Mouse (Mus musculus): ENCODE measurements around the gene Ntm. TPM values are rescaled to one million over a fixed set of nuclear protein-coding genes. Genes with fewer than 3 reads are reported as not detected.

Gene Ntm
- polyA plus RNA-seq, 1 experiment from 2014 or later, result 14.3 TPM

DNA sequence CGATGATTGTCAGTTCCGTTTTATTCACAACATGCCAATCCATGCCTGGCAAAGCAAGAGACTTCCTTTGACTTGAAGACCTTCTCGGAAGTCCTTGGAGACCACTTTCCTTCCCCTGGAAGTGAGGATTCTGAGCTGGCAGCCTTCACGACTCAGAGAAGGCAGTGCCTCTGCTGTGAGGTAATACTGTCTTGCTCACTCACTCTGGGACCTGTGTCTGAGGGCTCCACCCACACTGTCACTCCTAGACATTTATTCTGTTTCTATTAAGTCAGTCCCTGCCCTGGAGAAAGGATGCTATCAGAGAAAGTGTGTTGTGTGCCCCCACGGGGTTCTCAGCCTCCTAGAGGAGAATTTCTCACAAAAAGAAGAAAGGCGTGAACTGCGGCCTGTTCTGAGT is 183.2 kb downstream of the Ntm start:
- Histone ChIP-seq H3K9me3 (ENCODE audit: control insufficient read depth, low read length) (no peaks in the 10 kb centered on the region), H3K9ac (ENCODE audit: low read length) (no peak overlapping the region), H3K4me1 (replicated peaks; ENCODE audit: control insufficient read depth, insufficient read depth, low read length) (no peaks in the 10 kb centered on the region), H3K27ac (ENCODE audit: low read depth, low read length) (no peak overlapping the region), H3K27me3 (ENCODE audit: control insufficient read depth, insufficient read depth, low read length) (no peaks in the 10 kb centered on the region), H3K36me3 (ENCODE audit: control insufficient read depth, insufficient read depth, low read length) (no peaks in the 10 kb centered on the region), H3K4me3 (ENCODE audit: low read depth, low read length) (no peak overlapping the region), H3K4me2 (ENCODE audit: low read depth, low read length, severe bottlenecking) (no peak overlapping the region)
- ATAC-seq (replicated peaks; ENCODE audit: low FRiP score), result no peak
- no peak for DNase-seq (ENCODE audit: low spot score)
- 88% methylated on average over 7 of the region's 7 CpGs for WGBS

DNA sequence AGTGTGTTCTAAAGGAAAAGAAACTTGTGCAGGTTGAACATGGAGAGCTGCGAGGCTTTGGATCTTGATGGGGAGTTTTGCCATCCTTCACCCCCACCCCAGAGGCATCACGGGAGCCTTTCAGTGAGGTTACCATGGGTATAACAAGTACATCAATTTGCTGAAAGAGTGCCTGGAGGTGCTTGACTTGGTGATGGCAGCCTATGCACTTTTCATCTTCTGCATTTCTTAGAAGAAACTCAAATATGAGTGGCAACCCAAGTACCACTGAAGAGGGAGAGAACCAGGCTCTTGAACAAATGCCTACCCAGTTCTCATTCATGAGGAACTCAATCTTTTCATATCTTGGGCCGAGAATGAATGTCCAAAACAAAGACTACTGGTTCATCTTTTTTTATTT is 186.0 kb downstream of the Ntm start:
- no peak overlapping the region for H3K4me2 ChIP-seq (ENCODE audit: low read depth, low read length, severe bottlenecking)
- DNase-seq (ENCODE audit: low spot score) (no peak), ATAC-seq (replicated peaks; ENCODE audit: low FRiP score) (no peak)
- no peak overlapping the region for H3K4me3 ChIP-seq (ENCODE audit: low read depth, low read length)
- H3K27me3 ChIP-seq (ENCODE audit: control insufficient read depth, insufficient read depth, low read length), result no peaks in the 10 kb centered on the region
- H3K36me3 ChIP-seq (ENCODE audit: control insufficient read depth, insufficient read depth, low read length), result no peaks in the 10 kb centered on the region
- H3K4me1 ChIP-seq (replicated peaks; ENCODE audit: control insufficient read depth, insufficient read depth, low read length), result no peaks in the 10 kb centered on the region
- no peaks in the 10 kb centered on the region for H3K9me3 ChIP-seq (ENCODE audit: control insufficient read depth, low read length)
- WGBS, result 89% methylated on average over 3 of the region's 3 CpGs
- no peak overlapping the region for H3K9ac ChIP-seq (ENCODE audit: low read length)
- H3K27ac ChIP-seq (ENCODE audit: low read depth, low read length), result no peak overlapping the region

DNA sequence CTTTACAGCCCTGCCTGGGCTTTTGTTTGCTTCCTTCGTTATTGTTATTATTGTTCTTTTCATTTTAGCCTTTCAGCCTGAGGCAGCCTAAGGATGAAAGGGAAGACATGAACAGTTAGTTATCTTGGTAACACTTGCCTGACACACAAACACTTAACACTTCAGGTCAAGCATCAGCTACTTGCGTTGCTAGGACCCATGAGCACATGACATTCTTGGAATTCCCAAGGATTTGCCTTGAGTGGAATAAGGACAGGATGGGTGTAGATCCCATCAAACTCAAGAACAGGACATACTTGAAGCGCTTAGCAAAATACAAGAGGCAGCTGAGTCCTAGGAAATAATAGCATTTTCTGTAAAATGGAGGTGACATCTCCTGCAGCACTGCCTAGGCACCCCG is 186.4 kb downstream of the Ntm start:
- no peak for DNase-seq (ENCODE audit: low spot score)
- no peak overlapping the region for H3K9ac ChIP-seq (ENCODE audit: low read length)
- H3K4me2 ChIP-seq (ENCODE audit: low read depth, low read length, severe bottlenecking), result no peak overlapping the region
- 73% methylated on average over 4 of the region's 4 CpGs for WGBS
- H3K27me3 ChIP-seq (ENCODE audit: control insufficient read depth, insufficient read depth, low read length), result no peaks in the 10 kb centered on the region
- ATAC-seq (replicated peaks; ENCODE audit: low FRiP score), result no peak
- H3K4me1 ChIP-seq (replicated peaks; ENCODE audit: control insufficient read depth, insufficient read depth, low read length), result no peaks in the 10 kb centered on the region
- no peaks in the 10 kb centered on the region for H3K36me3 ChIP-seq (ENCODE audit: control insufficient read depth, insufficient read depth, low read length)
- H3K9me3 ChIP-seq (ENCODE audit: control insufficient read depth, low read length), result no peaks in the 10 kb centered on the region
- no peak overlapping the region for H3K4me3 ChIP-seq (ENCODE audit: low read depth, low read length)
- H3K27ac ChIP-seq (ENCODE audit: low read depth, low read length), result no peak overlapping the region

DNA sequence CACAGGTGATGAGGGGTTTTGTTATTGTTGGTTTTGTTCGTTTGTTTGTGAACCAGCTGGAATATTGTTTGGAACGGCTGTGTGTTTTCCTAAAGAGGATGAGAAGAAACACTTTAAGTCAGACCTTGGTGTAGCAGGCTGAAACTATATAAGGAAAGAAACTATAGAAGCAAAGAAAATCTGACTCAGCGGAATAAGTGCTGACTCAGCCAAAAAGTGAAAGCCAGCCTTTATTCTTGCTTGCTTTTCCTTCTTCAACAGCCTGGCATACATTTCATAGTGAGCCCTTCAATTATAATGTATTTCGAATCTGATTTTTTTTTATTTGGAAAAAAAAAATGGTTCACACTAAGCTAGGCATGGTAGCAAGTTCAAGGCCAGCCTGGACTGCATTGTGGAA is 186.9 kb downstream of the Ntm start:
- no peak for DNase-seq (ENCODE audit: low spot score)
- 86% methylated on average over 4 of the region's 4 CpGs for WGBS
- no peak overlapping the region for H3K4me2 ChIP-seq (ENCODE audit: low read depth, low read length, severe bottlenecking)
- no peaks in the 10 kb centered on the region for H3K36me3 ChIP-seq (ENCODE audit: control insufficient read depth, insufficient read depth, low read length)
- no peak overlapping the region for H3K9ac ChIP-seq (ENCODE audit: low read length)
- no peaks in the 10 kb centered on the region for H3K4me1 ChIP-seq (replicated peaks; ENCODE audit: control insufficient read depth, insufficient read depth, low read length)
- H3K27ac ChIP-seq (ENCODE audit: low read depth, low read length), result no peak overlapping the region
- H3K9me3 ChIP-seq (ENCODE audit: control insufficient read depth, low read length), result no peaks in the 10 kb centered on the region
- no peak for ATAC-seq (replicated peaks; ENCODE audit: low FRiP score)
- H3K4me3 ChIP-seq (ENCODE audit: low read depth, low read length), result no peak overlapping the region
- no peaks in the 10 kb centered on the region for H3K27me3 ChIP-seq (ENCODE audit: control insufficient read depth, insufficient read depth, low read length)

DNA sequence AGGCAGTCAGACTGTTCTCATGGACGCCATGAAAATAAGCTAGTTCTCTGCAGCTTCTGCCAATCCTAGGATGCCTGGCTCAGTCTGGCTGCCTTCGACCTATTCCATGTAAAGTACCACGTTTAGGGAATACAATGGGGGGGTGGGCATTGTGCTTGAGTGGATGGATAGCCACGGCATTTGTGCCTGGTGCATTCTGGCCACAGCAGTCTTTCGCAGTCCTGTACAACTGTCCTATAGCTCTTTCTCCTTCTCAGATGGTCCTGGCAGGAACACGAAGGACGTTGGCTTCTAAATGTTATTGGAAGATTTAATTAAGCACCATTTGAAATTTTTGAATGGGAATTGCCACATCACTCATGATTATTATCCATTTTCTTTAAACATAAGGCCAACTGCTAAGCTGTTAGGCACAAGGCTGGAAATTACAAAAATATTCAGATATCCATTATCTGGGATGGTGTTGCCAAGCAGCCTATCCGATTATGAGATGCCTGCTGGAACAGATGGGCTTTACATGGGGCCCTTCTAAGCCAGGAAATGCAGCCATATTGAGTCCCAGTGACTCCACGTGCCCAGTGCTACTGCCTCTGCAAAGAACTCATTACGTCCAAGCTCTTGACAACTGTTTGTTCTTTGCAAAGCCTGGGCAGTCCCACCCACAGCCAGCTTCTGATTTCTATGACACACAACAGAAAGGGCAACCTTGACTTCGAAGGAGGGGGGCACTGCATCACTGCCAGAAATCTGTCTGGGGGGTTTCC is 190.1 kb downstream of the Ntm start:
- DNase-seq (ENCODE audit: low spot score) (no peak), ATAC-seq (replicated peaks; ENCODE audit: low FRiP score) (no peak)
- 75% methylated on average over 11 of the region's 11 CpGs for WGBS
- no peak overlapping the region for H3K9ac ChIP-seq (ENCODE audit: low read length)
- no peaks in the 10 kb centered on the region for H3K36me3 ChIP-seq (ENCODE audit: control insufficient read depth, insufficient read depth, low read length)
- no peak overlapping the region for H3K4me3 ChIP-seq (ENCODE audit: low read depth, low read length)
- H3K27ac ChIP-seq (ENCODE audit: low read depth, low read length), result no peak overlapping the region
- H3K4me1 ChIP-seq (replicated peaks; ENCODE audit: control insufficient read depth, insufficient read depth, low read length), result no peaks in the 10 kb centered on the region
- no peaks in the 10 kb centered on the region for H3K27me3 ChIP-seq (ENCODE audit: control insufficient read depth, insufficient read depth, low read length)
- H3K4me2 ChIP-seq (ENCODE audit: low read depth, low read length, severe bottlenecking), result no peak overlapping the region
- H3K9me3 ChIP-seq (ENCODE audit: control insufficient read depth, low read length), result no peaks in the 10 kb centered on the region

DNA sequence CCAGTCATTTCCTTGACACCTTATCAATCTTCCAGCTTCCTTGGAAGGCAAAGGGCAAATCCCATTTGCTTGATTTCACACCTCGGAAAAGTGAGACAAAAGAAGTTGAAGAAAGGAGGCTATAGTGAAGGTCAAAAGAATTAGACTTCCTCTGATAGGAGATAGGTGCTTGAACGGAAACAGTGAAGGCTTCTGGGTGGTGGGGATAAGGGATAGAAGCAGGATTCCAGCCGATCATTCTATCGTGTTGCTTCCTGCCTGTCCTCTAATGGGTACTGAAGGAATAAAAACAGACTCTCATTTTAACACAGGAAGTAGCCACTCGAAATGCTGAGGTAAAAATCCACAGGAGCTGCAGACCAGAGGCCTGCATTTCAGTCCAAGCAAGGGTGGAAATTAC is 191.1 kb downstream of the Ntm start:
- DNase-seq (ENCODE audit: low spot score), result no peak
- WGBS, result 58% methylated on average over 5 of the region's 5 CpGs
- Histone ChIP-seq H3K4me1 (replicated peaks; ENCODE audit: control insufficient read depth, insufficient read depth, low read length) (no peaks in the 10 kb centered on the region), H3K36me3 (ENCODE audit: control insufficient read depth, insufficient read depth, low read length) (no peaks in the 10 kb centered on the region), H3K27ac (ENCODE audit: low read depth, low read length) (no peak overlapping the region), H3K27me3 (ENCODE audit: control insufficient read depth, insufficient read depth, low read length) (no peaks in the 10 kb centered on the region), H3K4me3 (ENCODE audit: low read depth, low read length) (no peak overlapping the region), H3K9me3 (ENCODE audit: control insufficient read depth, low read length) (no peaks in the 10 kb centered on the region), H3K9ac (ENCODE audit: low read length) (no peak overlapping the region), H3K4me2 (ENCODE audit: low read depth, low read length, severe bottlenecking) (no peak overlapping the region)
- no peak for ATAC-seq (replicated peaks; ENCODE audit: low FRiP score)

DNA sequence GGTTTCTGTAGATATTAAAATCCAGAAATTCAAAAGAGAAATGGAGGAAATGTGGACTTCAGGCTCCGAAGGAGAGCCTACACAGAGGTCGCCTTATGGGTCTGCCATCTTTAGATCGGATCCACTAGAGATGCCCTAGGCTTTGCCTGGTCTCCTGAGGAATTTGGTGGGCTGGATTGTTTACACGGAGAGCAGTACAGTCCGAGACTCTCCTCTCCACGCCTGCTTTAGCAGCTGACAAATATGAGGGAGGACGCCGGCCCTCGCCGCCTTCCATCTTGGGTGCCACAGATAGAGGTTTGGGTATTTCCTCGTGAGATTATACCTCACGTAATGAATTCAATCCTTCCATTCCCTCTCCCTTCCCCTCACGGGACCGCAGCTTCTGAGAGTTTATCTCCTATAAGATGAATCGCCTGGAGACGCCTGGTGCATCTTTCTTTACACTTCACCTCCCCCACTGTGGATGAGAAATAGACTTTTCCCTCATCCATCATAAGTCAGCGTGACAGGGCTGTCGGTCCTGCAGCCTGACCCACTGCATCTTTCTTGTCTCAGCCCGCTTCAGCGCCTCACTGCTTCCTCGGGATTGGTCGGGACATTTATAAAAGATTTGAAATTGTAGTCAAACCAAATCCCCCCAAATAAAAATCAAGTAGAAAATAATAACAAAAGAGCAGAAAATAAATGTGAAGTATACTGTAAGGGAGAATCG is 191.7 kb downstream of the Ntm start:
- no peaks in the 10 kb centered on the region for H3K9me3 ChIP-seq (ENCODE audit: control insufficient read depth, low read length)
- no peak overlapping the region for H3K4me3 ChIP-seq (ENCODE audit: low read depth, low read length)
- DNase-seq (ENCODE audit: low spot score) (no peak), ATAC-seq (replicated peaks; ENCODE audit: low FRiP score) (no peak)
- 88% methylated on average over 23 of the region's 23 CpGs for WGBS
- no peak overlapping the region for H3K4me2 ChIP-seq (ENCODE audit: low read depth, low read length, severe bottlenecking)
- H3K27me3 ChIP-seq (ENCODE audit: control insufficient read depth, insufficient read depth, low read length), result no peaks in the 10 kb centered on the region
- no peaks in the 10 kb centered on the region for H3K4me1 ChIP-seq (replicated peaks; ENCODE audit: control insufficient read depth, insufficient read depth, low read length)
- H3K9ac ChIP-seq (ENCODE audit: low read length), result no peak overlapping the region
- H3K27ac ChIP-seq (ENCODE audit: low read depth, low read length), result no peak overlapping the region
- no peaks in the 10 kb centered on the region for H3K36me3 ChIP-seq (ENCODE audit: control insufficient read depth, insufficient read depth, low read length)

DNA sequence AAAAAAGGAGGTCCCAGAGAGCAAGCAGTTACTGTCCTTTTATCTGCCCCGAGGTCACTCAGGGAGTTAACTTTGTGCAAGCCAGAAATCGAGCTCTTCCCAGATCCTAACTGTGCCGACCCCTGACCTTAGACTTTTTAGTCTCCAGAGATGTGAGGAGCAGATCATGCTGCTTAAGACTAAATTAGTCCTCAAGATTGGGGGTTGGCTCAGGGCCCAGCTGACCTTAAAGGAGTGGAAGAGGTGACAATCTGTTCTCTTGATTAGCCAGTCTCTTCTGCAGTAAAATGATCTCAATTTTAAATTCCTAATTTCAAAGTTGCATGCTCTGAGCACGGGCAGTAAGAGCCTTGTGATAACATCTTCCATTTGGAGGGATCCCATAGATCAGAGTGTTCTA is 193.6 kb downstream of the Ntm start:
- no peaks in the 10 kb centered on the region for H3K4me1 ChIP-seq (replicated peaks; ENCODE audit: control insufficient read depth, insufficient read depth, low read length)
- 50% methylated on average over 4 of the region's 4 CpGs for WGBS
- no peaks in the 10 kb centered on the region for H3K36me3 ChIP-seq (ENCODE audit: control insufficient read depth, insufficient read depth, low read length)
- H3K9ac ChIP-seq (ENCODE audit: low read length), result no peak overlapping the region
- no peak overlapping the region for H3K27ac ChIP-seq (ENCODE audit: low read depth, low read length)
- no peak overlapping the region for H3K4me3 ChIP-seq (ENCODE audit: low read depth, low read length)
- DNase-seq (ENCODE audit: low spot score), result no peak
- H3K9me3 ChIP-seq (ENCODE audit: control insufficient read depth, low read length), result no peaks in the 10 kb centered on the region
- ATAC-seq (replicated peaks; ENCODE audit: low FRiP score), result no peak
- no peaks in the 10 kb centered on the region for H3K27me3 ChIP-seq (ENCODE audit: control insufficient read depth, insufficient read depth, low read length)
- no peak overlapping the region for H3K4me2 ChIP-seq (ENCODE audit: low read depth, low read length, severe bottlenecking)

All from forebrain, embryonic 11.5 days (tissue).